Mouse (Mus musculus) spleen, embryonic (tissue): ENCODE results near the gene Lrrc8c.

Source experiments
- CTCF ChIA-PET: fragments of 350-600 bp; sonication (Branson Sonifier 250); formaldehyde crosslinking; loops from one replicate; lab custom pipeline; 2022; lab: Charles Lee

The Lrrc8c gene

DNA sequence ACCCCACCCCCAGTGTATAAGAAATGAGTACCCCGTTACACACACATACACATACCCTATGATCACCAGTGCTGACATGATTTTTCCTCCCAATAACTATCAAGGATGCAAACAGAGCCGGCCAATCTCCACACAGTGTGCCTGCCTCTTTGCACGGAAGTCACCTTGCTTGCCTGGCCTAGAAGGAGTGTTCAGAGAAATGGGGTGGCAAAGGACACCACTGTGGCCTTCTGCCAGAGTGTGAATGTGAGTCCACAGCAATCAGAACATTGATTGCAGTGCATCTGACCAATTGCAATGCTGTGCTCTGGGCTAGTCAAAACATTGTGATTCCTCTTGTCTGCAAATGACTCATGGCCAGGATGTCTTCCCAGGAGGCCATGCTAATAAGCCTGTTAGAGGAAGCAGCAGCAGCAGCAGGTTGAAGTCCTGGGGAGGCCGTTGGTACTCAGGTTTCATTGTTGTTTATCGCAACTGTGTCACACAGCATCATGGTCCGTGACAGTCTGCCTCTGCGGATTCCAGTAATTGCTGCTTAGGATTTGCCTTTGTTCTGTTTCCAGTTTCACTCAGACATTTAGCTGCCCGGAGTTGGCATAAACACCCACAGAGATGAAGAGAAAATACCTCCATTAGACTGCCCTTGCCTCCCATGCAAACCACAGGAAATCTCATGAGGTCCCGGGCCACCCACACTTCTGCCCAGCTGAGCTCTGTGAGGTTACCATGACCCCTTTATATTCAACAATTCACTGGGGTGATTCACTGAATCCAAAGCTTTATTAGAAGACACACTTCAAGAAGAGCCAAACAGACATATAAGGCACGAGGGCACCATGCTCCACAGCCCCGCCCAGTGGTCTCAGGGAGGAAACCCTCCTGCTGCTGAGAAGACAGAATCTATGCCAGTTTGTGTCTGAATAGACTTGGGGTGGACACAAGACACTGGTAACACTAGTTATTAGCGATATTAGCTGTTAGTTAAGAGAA is 18.8 kb upstream of the Lrrc8c start:
- CTCF ChIA-PET = interaction anchor here (0.6 kb wide), 1 partner anchor 60 kb away, joined by 5 read pairs; no protein-coding TSS in a partner anchor

DNA sequence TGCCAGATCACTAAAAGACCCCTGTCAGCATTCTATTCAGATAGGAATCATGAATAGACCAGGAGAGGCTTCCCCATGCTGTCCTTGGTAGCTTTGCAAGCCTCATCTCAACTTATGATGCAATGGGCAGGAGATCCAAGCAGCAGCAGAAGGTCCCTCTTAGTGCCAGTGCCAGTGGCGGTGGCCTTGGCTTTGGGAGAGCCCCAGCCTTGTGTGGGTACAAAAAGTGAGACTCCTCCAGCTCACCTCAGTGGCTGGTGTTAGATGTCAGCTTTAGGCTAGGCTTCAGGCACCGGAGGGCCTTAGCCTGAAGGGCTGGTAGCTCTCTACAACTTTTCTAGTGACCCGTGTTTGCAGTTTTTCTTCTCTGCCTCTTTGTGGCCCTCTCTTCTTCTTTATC is 18.1 kb upstream of the Lrrc8c start:
- CTCF ChIA-PET = interaction anchor here (0.6 kb wide), 1 partner anchor 59 kb away, joined by 5 read pairs; no protein-coding TSS in a partner anchor

DNA sequence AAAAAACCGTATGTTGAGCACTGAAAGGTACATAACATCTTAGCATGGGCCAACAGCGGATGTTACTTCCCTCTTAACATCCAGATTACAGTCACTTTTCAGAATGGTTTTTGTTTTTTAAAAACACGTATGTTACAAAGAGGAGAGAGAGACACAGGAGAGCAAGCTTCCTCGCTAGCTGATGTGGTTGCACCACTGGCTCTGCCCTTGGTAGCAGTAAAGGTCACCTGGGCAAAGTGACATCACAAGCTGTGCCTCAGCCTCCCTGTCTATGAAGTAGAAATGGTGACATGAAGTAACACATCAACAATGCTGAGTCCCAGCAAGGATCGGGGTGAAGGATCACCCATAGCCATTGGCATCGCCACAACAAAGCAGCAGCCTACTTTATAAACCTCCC is 10.4 kb upstream of the Lrrc8c start:
- CTCF ChIA-PET = no interaction called here

DNA sequence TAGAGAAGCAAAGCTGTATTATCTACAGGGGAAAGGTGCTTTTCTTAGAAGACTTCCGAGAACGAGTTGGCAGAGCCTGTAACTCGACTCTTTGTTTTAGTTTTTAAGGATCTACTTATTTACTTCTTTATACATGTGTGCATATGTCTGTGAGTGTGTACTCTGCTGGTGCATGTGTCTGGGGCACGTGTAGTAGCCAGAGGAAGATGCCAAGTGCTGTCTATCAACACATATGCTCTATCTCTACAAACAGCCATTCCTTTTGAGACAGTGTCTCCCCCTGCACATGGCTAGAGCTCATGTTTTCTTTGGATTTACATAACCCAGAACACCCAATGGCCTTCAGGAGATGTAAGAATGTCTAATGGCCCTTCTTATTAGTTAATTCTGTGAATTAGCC is 6.9 kb upstream of the Lrrc8c start:
- CTCF ChIA-PET = no interaction called here

DNA sequence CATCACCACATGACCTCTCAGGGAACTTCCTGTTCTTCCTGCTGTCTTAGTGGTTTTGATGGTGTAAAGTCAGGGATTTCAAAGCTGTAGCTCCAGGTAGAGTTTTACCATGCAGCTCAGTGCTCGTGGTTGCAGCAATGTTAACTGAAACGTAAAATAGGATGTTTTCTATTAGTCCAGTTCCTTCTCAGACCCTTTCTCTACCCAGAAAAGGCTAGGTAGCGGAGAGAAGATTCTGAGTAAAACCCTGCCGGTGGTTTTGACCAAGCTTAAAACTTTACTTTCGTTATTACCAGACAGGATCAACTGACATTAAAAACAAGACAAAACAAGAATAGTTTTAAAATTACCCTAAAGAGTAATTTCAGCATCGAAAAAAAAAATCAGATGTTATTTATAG is 3.7 kb upstream of the Lrrc8c start:
- CTCF ChIA-PET = interaction anchor here (0.5 kb wide), 1 partner anchor 202 kb away, joined by 4 read pairs; no protein-coding TSS in a partner anchor

DNA sequence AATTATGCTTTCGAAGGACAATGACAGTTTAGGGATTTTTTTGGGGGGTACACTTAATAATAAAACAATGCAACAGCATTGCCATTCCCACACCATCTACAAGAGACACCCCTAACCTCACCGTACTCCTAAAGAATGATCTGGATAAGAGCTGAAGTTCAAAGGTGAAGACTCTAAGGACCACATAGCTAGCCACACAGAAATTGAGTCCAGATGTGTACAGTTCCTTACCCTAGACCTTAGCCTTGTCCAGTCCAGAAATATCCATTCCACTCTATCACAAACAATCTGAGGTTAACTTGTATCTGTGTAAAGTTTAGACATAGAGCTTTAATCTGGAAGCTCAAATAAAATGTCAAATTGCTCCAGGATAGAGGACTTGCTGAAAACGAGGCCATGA is 2.9 kb upstream of the Lrrc8c start:
- CTCF ChIA-PET = no interaction called here

DNA sequence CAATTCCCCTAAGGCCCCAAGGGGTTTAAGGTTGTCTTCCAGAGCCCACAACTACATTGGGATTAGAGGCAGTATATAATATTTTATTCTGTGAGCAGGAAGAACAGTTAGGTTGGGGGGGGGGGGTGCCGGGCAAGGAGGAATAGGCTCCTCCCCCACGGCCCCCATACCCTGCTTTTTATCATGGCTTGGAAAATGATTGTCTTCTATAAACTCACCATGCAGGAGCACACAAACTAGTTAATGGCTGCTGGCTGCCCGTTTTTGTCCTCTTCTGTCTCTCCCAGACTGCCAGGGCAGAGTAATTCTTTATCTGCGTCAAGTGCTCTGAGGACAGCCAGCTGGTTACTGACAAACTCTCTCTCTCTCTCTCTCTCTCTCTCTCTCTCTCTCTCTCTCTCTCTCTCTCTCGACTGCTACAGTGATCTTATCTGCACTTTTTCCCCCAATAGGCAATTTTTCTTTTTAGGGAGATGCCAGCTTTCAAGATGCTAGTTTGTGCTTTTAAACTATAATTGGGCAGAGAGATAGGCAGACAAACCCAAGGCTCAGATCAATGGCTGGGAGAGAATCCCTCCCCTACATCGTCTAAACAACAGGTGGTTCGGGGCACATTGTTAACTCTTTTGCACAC is 1.1 kb upstream of the Lrrc8c start:
- CTCF ChIA-PET = interaction anchor here (0.5 to 0.7 kb wide), 3 partner anchors 25 to 165 kb away, joined by 3 to 16 read pairs (median 3); no protein-coding TSS in a partner anchor

DNA sequence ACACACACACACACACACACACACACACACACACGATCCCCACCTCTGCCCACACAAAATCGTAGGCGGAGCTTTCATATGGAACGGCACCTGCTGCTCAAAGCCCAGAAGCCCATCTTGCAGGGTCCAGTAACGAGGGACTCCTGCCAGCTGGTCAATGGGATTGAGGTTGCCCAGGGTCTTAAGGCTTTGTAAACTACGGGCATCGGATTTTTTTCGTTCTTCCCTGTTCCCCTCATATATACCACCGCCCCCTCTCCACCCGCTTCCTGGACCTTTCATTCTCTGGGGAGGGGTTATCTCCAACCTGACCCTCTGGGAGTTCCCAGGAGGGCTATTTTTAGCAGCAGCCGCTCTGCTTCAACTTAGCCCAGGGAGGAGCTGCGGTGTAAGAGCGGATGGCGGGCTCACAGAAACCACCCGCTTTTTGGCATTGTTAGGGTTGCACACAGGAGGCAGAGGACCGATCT is 527 bp upstream of the Lrrc8c start:
- CTCF ChIA-PET = interaction anchor here (0.5 to 1.0 kb wide), 2 partner anchors 26 to 165 kb away, joined by 3 read pairs; no protein-coding TSS in a partner anchor

DNA sequence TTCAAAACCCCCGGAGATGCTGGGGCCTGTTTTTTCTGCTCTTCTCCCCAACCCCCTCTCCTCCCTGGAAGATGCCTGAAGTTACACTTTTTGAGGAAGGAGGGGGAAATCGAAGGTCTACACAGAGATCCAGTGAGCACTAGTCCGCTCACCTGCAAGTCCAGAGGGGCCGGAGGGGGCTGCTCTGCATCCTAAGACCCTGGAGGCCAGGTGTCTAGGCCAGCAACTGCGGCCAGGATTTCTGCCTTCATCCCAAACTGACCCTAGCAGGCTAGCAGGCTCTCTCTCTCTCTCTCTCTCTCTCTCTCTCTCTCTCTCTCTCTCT is 750 bp downstream of the Lrrc8c start:
- CTCF ChIA-PET = interaction anchor here (0.7 to 1.2 kb wide), 2 partner anchors 24 to 1421 kb away, joined by 4 read pairs; no protein-coding TSS in a partner anchor

DNA sequence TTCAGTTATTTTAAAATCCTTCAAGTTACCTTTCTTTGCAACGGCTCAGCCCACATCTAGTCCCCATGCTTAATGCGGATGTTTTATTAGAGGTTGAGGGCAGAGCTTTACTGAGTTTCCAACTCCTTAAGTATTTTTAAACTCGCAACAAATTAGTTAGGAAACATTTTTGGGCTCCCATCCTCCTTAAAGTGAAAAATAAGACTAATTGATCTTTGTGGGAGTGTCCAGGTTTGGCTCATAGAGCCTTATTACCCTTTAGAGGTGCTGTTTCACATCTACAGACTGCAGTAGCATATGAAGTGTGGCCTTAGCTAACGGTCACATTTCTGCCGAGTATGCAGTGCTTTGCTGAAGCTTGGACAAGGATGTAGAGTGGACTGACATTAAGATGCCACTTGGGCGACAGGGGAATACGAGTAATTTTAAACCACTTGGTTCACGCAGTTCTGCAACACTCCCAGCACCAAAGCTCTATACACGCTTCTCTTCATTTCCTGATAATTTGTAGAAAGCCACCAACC is 1.3 kb downstream of the Lrrc8c start:
- CTCF ChIA-PET = interaction anchor here (0.7 to 1.2 kb wide), 3 partner anchors 17 to 1421 kb away, joined by 3 to 4 read pairs (median 4); no protein-coding TSS in a partner anchor

DNA sequence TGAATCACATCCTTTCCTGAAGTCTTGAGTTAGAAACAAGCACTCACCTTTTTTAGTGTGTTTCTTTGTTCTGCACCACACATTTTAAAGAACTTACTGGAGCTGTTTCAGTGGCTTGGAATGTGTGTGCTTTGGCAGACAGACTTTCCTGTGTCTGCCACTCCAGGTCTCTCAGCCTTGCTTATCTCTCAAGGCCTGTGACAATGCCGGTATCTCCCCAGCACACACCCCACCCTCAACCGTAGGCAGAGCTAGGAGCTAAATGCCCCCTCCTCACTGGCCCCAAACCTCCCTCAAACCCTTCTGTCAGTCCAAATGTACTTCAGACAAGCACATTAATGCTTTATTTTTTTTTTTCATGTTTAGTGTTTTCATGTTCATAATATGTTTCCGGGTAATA is 4.3 kb downstream of the Lrrc8c start:
- CTCF ChIA-PET = no interaction called here

DNA sequence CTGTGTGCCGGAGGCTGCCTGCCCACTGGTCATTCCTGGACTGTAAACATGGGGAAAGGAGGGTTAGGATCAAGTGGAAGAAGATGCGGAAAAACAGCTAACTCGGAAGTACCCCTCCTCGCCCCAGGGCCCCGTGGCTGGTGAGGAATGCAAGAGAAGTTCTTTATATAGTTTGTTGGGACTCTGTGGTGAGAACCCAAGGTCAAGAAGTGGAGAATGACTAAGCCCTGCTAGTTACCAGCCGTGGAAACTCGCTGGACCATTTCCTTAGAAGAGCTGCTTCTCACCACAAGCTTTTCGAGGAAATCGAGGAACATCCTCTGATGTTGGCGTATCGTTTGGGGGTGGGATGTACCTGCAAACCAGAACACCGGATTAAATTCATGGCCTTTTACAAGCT is 5.8 kb downstream of the Lrrc8c start:
- CTCF ChIA-PET = no interaction called here

DNA sequence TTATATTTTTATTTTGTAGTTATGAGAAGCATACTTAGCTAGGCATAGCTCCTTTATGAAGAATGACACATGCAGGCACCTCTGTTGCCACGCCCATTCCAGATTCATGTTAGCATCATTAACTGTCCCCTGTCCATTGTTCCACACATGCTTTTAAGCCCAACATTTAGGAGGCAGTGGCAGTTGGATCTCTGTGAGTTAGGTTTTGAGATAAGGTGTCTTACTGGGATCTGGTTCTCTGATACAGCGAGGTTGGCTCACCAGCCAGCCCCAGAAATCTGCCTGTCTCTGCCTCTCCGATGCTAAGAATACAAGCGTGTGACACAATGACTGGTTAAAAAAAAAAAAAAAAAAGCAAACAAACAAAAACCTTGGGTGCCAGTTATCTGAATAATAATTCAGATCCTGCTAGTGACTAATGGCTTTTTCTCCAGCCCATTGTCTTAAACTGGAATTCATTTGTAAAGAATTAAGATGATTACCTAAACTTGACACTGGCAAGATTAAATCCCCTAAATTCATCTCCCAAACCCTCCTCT is 7.0 kb downstream of the Lrrc8c start:
- CTCF ChIA-PET = no interaction called here

DNA sequence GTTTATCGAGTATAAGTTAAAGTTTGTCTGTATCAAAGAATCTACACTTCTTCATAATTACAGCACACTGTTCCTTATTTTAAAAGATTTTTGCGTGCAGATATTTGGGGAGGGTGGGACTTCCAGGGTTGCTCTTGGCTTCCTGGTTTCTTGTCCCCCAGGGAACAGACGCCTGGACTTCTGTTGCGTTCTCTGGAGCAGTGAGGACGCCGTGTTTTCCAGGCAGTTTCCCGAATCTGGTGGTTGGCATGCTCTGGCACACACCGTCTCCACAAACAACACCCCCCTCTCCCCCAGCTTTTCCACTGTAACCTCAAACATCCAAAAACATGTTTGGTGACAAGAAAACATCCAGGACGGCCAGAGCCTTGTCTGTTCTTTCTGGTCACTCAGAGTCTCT is 7.6 kb downstream of the Lrrc8c start:
- CTCF ChIA-PET = no interaction called here

DNA sequence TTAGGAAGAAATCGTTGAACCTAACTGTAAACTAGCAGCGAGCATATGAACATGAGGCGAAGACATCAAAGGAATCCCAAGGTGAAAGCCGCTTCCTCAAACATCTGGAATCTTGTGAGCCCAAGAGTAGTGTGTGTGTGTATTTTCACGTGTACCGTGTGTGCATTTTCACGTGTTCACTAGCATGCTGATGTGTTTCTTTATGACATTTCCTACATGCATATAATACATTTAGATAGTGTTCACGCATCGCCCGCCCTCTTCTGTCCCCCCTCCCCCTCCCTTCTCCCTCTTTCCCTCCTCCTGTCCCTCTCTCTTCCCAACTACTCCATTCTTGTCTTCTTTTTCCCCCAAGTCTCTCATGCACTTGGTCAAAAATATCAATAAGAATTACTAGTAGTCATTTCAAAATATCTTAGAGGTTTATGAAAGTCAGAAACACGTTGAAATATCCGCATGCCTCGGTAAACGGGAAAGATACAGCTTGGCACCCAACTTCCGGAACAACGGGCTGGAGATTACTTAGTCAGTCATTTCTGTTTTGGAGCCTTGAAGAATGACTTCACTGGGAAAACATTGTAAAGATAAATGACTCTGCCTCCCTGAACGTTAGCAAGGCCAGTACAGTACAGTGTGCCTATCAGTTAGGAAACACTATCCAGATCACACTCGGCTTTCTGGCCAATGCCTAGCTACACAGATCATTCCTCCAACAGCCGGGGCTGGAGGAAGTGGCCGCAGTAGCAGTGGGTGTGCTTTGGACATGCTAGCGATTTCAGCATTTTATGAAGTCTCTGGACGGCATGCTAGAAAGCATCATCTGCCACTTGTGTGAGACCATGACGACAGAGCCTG is 8.5 kb downstream of the Lrrc8c start:
- CTCF ChIA-PET = no interaction called here

DNA sequence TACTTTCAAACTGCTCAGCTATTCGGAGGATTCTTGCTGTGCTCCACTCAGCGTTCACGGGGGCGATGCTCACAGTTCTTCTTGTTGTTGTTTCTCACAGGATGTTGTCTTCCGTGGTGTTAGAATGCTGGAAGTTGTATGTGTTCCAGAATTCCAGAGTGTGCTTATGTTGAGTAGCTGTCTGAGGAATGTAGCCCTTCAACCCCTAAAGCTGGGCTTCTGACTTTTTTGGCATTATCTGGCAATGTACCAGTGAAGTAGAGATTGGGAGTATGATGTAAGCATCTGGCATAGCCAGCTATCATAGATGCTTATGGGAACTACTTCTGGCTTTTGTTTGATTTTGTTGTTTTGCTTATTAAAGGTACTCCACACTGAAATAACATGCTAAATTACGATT is 11.4 kb downstream of the Lrrc8c start:
- CTCF ChIA-PET = no interaction called here

DNA sequence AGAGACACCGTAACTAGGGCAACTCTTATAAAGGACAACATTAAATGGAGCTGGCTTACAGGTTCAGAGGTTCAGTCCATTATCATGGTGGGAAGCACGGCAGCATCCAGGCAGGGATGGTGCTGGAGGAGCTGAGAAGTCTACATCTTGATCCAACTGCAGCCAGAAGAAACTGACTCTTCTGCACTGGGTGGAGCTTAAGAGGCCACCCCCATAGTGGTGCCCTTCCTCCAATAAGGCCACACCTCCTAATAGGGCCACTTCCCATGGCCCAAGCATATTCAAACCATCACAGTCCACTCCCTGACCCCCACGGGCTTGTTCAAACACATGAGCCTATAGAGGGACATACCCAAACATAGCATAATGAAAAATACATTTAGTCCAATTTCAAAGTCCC is 16.0 kb downstream of the Lrrc8c start:
- CTCF ChIA-PET = no interaction called here

DNA sequence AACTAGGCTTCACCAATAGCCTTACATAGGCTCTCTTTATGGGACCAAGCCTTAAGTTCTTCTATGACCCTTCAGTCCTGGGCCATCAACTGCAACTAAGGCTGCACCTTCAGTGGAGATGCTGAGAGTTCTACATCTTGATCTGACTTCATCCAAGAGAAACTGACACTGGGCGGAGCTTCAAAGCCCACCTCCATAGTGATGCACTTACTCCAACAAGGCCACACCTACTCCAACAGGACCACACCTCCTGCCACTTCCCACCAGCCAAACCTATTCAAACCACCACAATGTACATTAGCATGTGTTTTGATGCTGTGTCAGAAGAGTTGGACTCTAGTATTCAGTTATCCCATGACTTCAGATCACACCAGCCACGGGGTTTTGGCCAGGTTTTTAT is 17.0 kb downstream of the Lrrc8c start:
- CTCF ChIA-PET = no interaction called here

DNA sequence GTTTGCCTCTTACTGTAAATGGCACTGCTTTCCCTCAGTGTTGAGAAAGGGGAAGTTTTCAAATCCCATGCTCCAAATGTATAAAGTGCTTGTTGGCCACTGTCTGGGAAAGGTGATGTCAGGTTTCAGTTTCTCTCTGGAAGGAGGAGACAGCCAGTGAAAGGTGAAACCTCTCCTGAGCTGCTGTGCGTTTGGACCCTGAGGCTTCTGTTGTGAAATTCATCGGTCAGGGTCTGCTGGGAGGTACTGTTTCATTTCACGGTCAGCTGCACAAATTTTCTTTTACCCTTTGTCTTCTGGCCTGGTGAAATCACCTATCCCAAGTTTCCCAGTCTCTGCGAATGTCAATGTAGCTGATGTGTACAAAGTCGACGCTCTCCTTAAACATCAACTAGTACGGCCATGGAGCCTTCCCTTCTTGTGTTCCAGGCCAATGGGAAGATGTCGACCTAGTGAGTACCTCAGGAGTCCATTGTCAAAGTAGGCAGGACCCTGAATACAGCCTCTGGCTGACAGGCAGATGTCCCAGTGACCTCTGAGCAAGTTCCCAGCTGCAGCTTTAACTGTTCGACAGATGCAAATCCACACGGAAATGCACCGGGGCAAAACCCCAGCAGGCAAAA is 18.0 kb downstream of the Lrrc8c start:
- CTCF ChIA-PET = interaction anchor here (0.6 kb wide), 1 partner anchor 17 kb away, joined by 3 read pairs; no protein-coding TSS in a partner anchor

DNA sequence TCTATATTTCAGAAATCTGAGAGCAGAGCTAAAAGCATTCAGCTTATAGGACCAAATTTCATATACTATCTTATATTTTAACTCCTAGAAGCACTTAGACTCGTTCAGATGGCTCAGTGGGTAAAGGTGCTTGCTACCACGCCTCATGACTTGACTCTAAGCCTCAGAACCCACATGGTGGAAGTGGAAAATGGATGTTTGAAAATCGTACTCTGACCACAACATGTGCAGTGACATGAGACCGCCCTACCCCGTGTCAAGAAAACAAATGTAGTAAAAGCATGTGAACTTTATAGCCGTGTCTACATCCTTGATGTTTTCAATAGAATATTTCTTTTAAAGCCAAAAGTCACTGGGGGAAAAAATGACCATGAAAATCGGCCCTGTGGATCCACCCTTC is 21.9 kb downstream of the Lrrc8c start:
- CTCF ChIA-PET = no interaction called here
